Mouse (Mus musculus) gastrocnemius, postnatal 36 days (tissue): ENCODE results near the gene Dnajc4. TPM values are rescaled to one million over a fixed set of nuclear protein-coding genes. Genes with fewer than 3 reads are reported as not detected.
"Not testable (repeated sequence)": the region's sequence is repeated elsewhere in the genome, so short reads cannot be mapped to it uniquely, and the experiment has no call there.

Experiments
- DNase-seq, 2 experiments: peaks; one replicate each; pipeline ENCODE4 v3.0.0; 2022
- intact Hi-C: fragments of 180-260 bp; cut with DNase I; formaldehyde crosslinking; loops from one replicate; pipeline ENCODE4 v1.15.1; 2025
- total RNA-seq, 2 experiments: library from RNA; stranded (reverse); gene quantifications; 2 replicates each; pipeline ENCODE4 v1.2.3; 2021

Gene Dnajc4
- total RNA-seq, 2 experiments from 2014 or later: 31.1 to 36.4 TPM

DNA sequence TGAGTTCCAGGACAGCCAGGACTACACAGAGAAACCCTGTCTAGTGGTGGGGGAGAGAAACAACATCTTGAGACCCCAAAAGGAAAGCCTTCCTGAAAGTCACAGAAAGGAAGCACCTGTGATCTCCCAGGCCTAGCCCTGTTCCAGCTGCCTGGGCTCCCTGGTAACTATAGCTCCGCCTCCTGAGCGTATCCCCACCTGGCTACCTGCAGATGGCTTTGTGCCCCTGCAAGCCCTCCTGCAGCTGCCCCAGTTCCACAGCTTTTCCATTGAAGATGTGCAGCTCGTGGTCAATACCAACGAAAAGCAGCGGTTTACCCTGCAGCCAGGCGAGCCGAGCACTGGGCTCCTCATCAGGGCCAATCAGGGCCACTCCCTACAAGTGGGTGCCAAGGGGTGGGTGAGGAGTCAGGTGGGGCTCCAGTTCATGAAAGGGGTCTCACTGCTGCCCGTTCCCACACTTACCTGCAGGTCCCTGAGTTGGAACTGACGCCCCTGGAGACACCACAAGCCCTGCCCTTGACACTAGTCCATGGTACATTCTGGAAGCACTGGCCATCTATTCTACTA lies 5.4 kb upstream of the Dnajc4 start:
- DNase-seq: no peak
- intact Hi-C loops: loop anchor here (5.0 kb wide), 1 partner anchor 39 kb away; the partner anchor contains the start of gene Stip1

- DNase-seq: peak; percentile 83 to 86
- intact Hi-C loops: loop anchor here (5.0 kb wide), 1 partner anchor 41 kb away; the partner anchor contains the start of gene Stip1
Measured at GRCm38 (mm10) chr19:6996006-6996405, 3.6 kb upstream of the Dnajc4 start, which contains the start of the genes Nudt22 and Trpt1. Nudt22 (minus strand) TSS chr19:6996117. Trpt1 (plus strand) TSS chr19:6996131.

DNA sequence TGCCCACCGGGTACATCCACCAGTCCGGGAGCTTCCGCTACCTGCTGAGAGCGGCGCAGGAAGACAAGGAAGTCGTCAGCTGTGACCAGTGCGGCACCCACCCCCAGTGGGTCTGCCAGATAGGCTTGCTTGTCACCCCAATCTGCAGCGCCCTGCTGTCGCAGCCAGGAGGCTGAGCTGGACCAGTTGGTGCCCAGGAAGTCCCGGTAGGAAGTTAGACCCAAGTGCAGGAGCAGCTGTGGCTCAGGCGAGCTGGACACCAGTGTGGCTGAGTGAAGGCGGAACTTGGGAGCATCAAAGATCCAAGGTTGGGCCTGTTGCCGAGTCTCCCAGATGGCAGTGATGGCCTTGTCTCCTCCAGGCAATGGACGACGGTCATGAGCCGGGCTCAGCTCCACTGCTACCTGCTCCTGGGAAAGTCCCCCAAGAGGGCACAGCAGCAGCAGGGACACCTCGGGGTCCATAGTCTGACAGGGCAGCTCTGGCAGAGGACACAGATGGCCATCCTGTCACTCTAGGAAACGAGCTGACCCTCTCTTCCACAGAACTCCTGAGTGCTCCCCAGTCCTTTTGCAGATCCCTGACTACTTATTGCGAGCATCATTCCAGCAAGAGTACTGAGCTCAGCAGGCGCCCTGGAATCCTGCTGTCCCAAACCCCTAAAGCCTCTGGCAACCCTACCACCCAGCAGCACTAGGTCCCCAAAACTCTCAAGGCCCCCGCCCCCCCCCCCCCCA lies 3.1 kb upstream of the Dnajc4 start:
- intact Hi-C loops: loop anchor here (5.0 kb wide), 1 partner anchor 42 kb away; the partner anchor contains the start of gene Stip1
- peak in 1 of 2 experiments; percentile 26 for DNase-seq

GRCm38 (mm10) chr19:6994489-6994888 lies 2.1 kb upstream of the Dnajc4 start:
- intact Hi-C loops: no loop called here
- DNase-seq: no peak

DNA sequence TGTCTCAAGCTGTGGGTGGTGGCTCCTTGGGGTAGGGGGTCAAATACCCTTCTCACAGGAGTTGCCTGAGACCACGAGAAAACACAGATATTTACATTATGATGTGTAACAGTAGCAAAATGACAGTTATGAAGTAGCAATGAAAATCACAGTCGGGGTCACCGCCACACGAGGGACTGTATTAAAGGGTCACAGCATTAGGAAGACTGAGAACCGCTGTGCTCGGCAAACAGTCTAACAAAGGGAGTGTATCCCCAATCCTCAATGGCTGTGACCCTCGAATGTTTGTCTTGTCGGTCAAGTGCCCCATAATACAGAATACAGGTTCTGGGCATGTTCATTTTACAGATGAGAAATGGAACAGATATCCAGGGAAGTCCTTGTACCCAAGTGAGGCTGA lies 1.6 kb upstream of the Dnajc4 start:
- intact Hi-C loops: no loop called here
- DNase-seq: no peak

DNA sequence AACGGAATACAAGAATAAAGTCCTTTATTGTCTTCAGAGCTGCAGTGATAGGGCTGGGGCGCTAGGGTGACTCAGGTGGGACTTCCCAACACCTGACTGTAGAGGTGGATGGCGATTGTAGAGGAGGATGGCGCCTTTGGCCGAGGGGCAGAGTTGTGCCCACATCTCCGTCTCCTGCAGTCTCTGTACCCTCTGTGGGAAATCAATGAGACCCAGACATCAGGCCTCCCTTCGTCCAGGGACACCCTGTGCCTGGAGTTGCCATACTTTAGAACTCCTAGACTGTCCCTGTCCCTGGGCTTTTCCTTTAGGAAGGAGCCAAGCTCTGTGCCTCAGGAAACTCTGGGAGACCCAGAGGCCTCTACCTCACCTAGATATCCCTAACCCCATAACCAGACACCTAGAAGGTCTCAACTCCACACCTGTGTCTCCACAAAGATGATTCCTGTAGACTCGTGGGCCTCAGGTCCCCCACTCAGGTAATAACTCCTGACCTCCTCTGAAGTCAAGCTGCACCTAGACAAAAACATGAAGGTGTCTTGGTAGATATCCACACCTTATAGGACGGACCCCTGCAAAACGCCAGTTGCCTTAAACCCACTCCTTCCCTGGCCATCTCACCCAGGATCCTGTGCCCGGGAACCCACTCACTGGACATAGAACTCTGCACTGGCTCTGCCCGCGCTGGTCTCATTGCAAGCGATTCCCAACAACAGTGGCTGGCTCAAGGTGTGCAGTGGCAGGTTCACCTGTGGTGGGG lies 819 bp upstream of the Dnajc4 start:
- no peak for DNase-seq
- intact Hi-C loops: no loop called here

DNA sequence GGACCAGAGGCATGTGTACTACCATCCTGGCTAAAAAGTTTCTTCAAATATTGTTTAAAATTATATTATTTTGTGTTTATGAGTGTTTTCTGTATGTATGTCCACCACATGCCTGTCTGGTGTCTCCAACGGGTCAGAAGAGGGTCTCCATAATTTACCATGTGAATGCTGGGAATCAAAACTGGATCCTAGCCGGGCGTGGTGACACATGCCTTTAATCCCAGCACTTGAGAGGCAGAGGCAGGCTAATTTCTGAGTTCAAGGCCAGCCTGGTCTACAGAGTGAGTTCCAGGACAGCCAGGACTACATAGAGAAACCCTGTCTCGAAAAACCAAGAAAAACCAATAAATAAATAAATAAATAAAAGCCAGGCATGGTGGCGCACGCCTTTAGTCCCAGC lies 1.2 kb downstream of the Dnajc4 start:
- intact Hi-C loops, DNase-seq: not testable (repeated sequence)

- intact Hi-C loops: no loop called here
- no peak for DNase-seq
Measured at GRCm38 (mm10) chr19:6990712-6991111, 1.7 kb downstream of the Dnajc4 start.

DNA sequence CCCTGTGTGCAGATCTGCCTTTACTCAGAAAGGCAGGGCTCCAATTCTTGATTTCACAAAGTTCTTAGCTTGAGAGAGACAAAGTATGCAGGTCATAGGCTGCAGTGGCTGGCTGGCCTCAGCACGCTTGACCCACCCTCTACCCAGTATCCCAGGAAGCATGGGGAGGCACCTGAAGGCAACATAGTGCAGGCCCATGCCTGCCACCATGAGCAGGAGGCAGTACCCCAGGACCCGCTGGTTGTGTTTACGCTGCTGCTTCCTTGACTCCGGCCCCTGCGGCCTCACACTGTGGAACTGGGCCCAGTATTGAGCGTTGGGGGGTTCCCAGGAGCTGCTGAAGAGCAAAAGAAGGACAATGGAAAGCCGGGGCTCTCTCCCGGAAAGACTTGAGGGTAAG lies 3.1 kb downstream of the Dnajc4 start:
- intact Hi-C loops: no loop called here
- no peak for DNase-seq

DNA sequence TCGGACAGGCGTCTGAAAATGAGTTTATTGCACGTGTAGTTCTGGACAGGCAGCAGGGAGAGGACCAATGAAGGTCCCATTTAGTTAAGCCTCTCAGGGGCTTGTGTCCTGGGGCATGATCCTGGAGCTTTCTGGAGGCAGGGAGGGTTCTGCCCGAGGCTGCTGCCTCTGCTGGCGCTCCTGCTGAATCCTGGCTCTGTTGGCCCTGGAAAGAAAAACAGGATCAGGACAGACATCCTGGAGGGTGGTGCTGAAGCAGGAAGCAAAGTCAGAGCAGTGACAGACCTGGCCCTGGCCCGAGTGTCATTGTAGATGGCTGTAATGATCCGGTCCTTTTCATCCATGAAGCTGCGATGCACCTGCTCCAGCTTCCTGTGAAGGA lies 4.5 kb downstream of the Dnajc4 start:
- no peak for DNase-seq
- intact Hi-C loops: no loop called here

DNA sequence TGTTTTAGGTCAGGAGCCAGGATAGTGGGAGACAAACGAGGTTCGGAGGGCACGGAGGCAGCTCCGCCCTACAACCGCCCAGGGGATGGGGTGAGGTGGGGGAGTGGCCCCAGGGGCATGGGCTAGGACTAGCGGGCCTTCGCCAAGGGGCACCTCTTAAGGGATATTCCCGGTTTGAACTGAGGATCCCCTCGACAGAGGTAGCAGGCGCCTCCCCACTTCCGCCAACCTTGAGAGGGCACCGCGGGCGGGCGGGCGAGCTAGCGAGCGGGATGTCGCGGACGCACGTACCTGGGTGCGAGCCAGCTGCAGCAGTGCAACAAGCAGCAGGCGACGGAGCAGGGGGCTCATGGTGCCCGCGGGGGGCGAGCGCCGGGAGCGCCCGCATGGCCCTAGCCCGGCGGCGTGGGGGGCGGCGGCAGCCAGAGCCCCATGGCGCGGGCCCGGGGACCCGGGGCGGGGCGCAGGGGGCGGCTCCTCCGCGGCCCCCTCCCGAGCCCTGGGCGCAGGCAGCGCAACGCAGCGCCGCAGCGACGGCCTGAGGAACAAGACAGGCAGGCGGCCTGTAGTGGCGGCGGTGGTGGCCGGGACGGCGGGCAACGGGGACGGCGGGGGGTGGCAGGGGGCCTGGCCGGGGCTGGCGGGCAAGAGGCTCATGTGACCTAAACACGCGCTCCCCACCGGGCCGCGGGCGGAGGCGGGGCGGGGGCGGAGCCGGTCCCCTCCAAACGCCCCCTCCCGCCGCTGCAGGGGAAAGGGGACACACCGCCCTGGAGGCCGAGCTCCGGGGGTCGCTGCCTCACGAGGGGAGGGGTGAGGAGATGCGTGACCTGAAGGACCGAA lies 5.1 kb downstream of the Dnajc4 start, which contains the start of gene Vegfb:
Gene Vegfb, minus strand, starts transcription at position 591 of the 843 bp plus-strand sequence.
- peak; percentile 54 to 58 for DNase-seq
- intact Hi-C loops: no loop called here

GRCm38 (mm10) chr19:6985951-6986708 lies 6.2 kb downstream of the Dnajc4 start:
- intact Hi-C loops: no loop called here
- DNase-seq: no peak

DNA sequence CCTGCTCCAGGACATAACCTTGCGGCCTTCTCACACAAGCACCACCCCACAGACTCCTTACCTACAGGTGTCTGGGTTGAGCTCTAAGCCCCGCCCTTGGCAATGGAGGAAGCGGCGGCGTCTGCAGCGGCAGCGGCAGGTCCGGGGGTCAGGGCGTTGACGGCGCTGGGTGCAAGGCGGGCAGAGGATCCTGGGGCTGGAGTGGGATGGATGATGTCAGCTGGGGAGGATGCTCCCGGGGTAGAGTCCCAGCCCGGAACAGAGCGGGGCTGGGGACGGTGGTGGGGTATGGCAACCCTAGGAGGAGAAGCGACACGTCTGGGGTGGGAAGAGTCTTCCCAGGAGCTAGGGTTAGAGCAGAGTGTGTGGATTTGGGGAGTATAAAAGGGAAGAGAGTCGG lies 7.1 kb downstream of the Dnajc4 start:
- DNase-seq: no peak

DNA sequence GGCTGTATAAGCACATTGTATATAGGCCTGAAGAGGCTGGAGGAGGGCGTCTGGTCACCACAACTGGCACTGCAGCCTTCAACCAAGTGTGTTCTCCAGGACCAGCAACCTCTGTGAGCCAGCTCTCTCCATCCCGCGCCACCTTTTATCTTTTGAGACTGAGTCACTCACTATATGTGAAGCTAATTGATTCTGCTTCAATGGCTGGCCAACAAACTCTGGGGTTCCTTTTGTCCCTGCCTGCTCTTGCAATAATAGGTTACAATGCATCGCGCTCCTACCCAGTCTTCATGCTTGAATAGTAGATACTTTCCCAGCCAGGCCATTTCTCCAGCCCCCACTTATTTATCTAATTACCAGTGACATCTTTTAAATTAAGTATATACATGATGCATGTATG lies 8.8 kb downstream of the Dnajc4 start:
- no peak for DNase-seq
- intact Hi-C loops: no loop called here

More for the DNA sequence above, 7.1 kb downstream of the Dnajc4 start:
- intact Hi-C loops: no loop called here

GRCm38 (mm10) chr19:6981465-6981864 lies 10.9 kb downstream of the Dnajc4 start:
- DNase-seq: no peak
- intact Hi-C loops: no loop called here

GRCm38 (mm10) chr19:6980381-6981093 lies 11.8 kb downstream of the Dnajc4 start, which contains the start of gene Fkbp2:
Fkbp2 (minus strand) TSS chr19:6980501.
- intact Hi-C loops: no loop called here
- peak; percentile 99 for DNase-seq

- intact Hi-C loops: no loop called here
- peak; percentile 98 to 100 for DNase-seq
Measured at GRCm38 (mm10) chr19:6979486-6980380, 12.6 kb downstream of the Dnajc4 start.

DNA sequence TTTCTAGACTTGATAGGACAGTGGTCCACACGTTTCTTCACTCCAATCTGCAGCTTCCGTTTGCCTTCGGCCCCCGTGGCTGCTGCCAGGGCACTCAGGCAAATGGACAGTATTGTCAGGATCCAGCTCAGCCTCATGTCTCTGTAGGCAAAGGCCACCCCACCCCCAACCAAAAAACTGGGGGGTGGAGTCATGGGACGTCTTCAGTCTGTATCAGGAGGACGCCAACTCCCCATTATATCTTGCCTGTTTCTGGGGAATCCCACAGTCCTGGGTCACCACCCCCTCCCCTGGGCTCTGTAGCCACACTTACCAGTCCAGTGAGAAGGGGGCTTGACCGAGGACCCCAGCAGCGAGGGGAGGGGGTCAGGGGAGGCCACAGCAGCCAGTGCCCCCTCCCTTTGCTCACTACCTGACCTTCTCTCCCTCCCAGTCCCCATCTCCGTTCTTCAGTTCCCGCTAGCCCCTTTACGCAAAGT lies 13.3 kb downstream of the Dnajc4 start:
- intact Hi-C loops: no loop called here
- no peak for DNase-seq
